Mouse (Mus musculus) kidney, embryonic 14.5 days (tissue): ENCODE measurements around the gene Mrps34. TPM values are rescaled to one million over a fixed set of nuclear protein-coding genes. Genes with fewer than 3 reads are reported as not detected.
"Not testable (repeated sequence)": the region's sequence is repeated elsewhere in the genome, so short reads cannot be mapped to it uniquely, and the experiment has no call there.

Experiments
- ATAC-seq: fragments of 200-750 bp; cut with Nextera tagmentation; 2 replicates; pipeline ENCODE4 v1.8.0; 2017; ENCODE audit warnings: moderate number of reproducible peaks, mild to moderate bottlenecking, moderate TSS enrichment, moderate library complexity; ENCODE audit not compliant: low FRiP score, low TSS enrichment
- H3K27ac ChIP-seq: fragments of 300-500 bp; sonication (generic); 2 replicates; pipeline ENCODE4 v1.5.1; 2014; ENCODE audit warnings: low read depth, mild to moderate bottlenecking, low read length, moderate library complexity, mixed read lengths
- H3K27me3 ChIP-seq: fragments of 300-500 bp; sonication (generic); 2 replicates; pipeline ENCODE4 v1.6.1; 2014; ENCODE audit warnings: mild to moderate bottlenecking, low read length; ENCODE audit not compliant: control insufficient read depth, insufficient read depth
- H3K36me3 ChIP-seq: fragments of 300-500 bp; sonication (generic); 2 replicates; pipeline ENCODE4 v1.6.1; 2014; ENCODE audit warnings: low read length, mixed read lengths; ENCODE audit not compliant: control insufficient read depth, insufficient read depth
- H3K4me1 ChIP-seq: fragments of 300-500 bp; sonication (generic); 2 replicates; pipeline ENCODE4 v1.6.1; 2014; ENCODE audit warnings: low read length, mixed read lengths; ENCODE audit not compliant: control insufficient read depth, insufficient read depth
- H3K4me2 ChIP-seq: fragments of 300-500 bp; sonication (generic); replicated peaks from 2 replicates; pipeline ENCODE4 v1.6.1; 2014; ENCODE audit warnings: low read depth, mild to moderate bottlenecking, low read length
- H3K4me3 ChIP-seq: fragments of 300-500 bp; sonication (generic); 2 replicates; pipeline ENCODE4 v1.5.1; 2014; ENCODE audit warnings: mild to moderate bottlenecking, low read length
- H3K9ac ChIP-seq: fragments of 300-500 bp; sonication (generic); 2 replicates; pipeline ENCODE4 v1.6.1; 2014; ENCODE audit warnings: low read depth, mild to moderate bottlenecking, low read length, moderate library complexity
- H3K9me3 ChIP-seq: fragments of 300-500 bp; sonication (generic); 2 replicates; pipeline ENCODE4 v1.6.1; 2016; ENCODE audit warnings: low read length; ENCODE audit not compliant: control insufficient read depth
- WGBS: fragments of 180-500 bp; shearing (Covaris S2); extraction: QIAGEN DNeasy Blood & Tissue Kit; methylation state at CpG from one replicate; pipeline ENCODE4 v1.1.7; 2014; 5-methylcytosine and 5-hydroxymethylcytosine counted together
- polyA plus RNA-seq: library from polyadenylated mRNA; unstranded; fragments of >200 nt; fragmentation: Nextera tagmentation; extraction: Ambion mirVana; gene quantifications from 2 replicates; pipeline ENCODE4 v1.2.1, GENCODE M21; 2014

Gene Mrps34
- polyA plus RNA-seq, 1 experiment from 2014 or later = 102 TPM

DNA sequence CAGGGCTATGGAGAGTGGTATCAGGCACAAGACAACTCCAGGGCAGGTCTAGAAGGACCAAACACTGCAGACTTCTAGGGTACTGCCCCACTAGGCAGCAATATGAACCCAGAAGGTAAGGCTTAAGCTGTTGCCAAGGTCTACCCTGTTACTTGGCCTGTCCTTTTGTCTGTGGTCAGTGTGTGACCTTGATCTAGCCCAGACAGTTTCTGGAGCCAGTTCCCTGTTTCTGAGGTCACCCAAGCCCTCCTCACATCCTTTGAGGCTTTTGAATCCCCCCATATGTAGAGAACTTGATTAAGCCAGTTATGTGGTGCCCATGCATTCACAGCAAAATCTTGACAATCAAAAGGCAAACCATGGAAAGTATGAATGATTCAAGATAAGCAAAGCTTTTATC, 40.8 kb downstream of the Mrps34 start:
- Histone ChIP-seq H3K27me3 (no peaks in the 10 kb centered on the region), H3K9ac (peak overlapping the region; percentile 83; the same call in 1 of the 2 replicates), H3K4me3 (peak overlapping the region; percentile 99), H3K27ac (no peak overlapping the region), H3K4me1 (peaks cover 17% of the 10 kb centered on the region), H3K36me3 (peaks cover 9% of the 10 kb centered on the region), H3K9me3 (no peaks in the 10 kb centered on the region), H3K4me2 (peak overlapping the region; percentile 76)
- no peak for ATAC-seq

DNA sequence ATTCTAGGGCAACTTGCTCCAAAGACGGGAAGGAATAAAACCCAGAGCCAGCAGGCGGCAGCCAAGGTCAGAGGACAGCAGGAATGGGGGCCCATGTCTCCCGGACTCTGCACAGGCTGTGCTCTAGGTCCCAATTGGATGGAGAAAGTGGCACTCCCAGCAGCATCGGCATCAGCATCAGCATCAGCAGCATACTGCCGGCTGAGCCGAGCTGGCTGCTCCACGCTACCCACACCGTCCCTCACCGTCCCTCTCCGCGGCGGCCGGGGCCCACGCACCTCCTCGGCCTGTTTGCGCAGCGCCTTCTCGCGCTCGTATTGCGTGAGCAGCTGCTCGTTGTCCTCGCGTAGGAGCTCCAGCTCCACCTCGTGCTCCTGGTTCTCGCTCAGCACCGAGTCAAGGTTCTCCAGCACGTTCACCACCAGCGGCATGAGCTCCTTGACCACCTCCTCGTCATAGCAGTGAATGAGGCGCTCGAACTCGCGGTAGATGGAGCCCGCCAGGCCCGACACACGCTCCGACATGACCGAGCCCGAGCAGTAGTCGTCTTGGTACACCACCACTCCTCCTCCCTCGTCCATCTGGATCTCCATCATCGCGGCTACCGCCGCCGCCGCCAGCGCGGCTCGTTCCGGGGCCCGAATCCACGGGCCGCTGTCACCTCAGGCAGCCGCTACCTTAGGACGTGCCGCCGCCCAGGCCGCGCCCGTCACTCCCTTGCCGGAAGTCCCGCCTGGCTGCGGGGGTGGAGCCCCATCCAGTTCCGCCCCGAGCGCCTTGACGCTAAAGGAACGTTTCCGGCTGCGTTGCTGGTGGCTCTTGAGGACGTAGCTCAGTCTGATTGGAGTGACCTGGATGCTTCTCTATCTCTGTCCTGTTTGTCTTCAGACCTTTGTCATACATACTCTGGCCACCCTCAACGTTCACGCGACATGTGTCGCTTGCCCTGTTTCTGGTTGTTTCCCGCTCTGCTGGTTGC, 41.6 kb downstream of the Mrps34 start, which contains the start of gene Mapk8ip3:
Gene Mapk8ip3 (minus strand): TSS at position 719 of the 979 bp plus-strand sequence.
- Histone ChIP-seq H3K4me2 (peak within 1 kb of the TSS; percentile 76), H3K9me3 (no peaks in the 10 kb centered on the region), H3K4me1 (peaks cover 17% of the 10 kb centered on the region), H3K27me3 (no peaks in the 10 kb centered on the region), H3K36me3 (peaks cover 9% of the 10 kb centered on the region), H3K9ac (peak within 1 kb of the TSS; percentile 83), H3K27ac (peak within 1 kb of the TSS; percentile 81; the same call in 1 of the 2 replicates), H3K4me3 (peak within 1 kb of the TSS; percentile 99)
- under 1% methylated on average over 69 of the region's 78 CpGs for WGBS
- peak; percentile 97 for ATAC-seq

DNA sequence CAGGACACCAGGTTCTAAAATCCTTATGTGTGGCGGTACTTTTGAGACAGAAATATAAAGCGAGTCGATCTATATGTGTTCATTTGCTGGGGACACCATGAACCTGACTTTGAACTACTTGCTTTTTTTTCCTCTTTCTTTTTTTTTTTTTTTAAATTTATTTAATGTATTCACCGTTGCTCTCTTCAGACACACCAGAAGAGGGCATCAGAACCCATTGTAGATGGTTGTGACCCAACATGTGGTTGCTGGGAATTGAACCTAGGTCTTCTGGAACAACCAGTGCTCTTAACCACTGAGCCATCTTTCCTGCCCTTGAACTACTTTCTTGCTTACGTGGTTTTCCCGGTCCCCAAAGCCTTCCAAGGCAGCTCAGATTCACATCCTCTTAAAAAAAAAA, 42.4 kb downstream of the Mrps34 start:
- Histone ChIP-seq H3K27ac (peak overlapping the region; percentile 81; the same call in 1 of the 2 replicates), H3K27me3 (no peaks in the 10 kb centered on the region), H3K9me3 (no peaks in the 10 kb centered on the region), H3K36me3 (peaks cover 9% of the 10 kb centered on the region), H3K4me1 (peaks cover 17% of the 10 kb centered on the region), H3K4me3 (peak overlapping the region; percentile 99), H3K4me2 (peak overlapping the region; percentile 76), H3K9ac (peak overlapping the region; percentile 83)
- no peak for ATAC-seq
- 51% methylated on average over 6 of the region's 6 CpGs for WGBS

DNA sequence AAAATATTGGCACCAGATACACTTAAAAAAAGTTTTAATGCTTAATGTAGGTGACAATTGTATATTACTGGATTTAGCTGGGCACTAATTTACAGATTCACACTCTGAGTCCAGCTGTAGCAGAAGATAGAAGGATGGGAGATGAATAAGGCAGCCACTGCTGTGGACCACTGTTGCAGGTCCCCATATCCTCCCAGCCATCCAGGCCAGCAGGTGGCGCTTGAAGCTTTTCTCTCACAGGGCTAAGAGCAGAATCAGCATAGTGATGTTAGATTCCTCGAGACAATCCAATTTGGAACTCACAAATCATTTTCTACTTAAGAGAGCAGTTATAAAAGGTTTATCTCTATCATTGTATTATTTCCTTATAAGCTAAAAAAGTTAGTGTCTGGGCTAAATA, 47.5 kb downstream of the Mrps34 start:
- H3K9ac ChIP-seq, H3K9me3 ChIP-seq, H3K4me2 ChIP-seq, H3K4me1 ChIP-seq, ATAC-seq, H3K27ac ChIP-seq, H3K27me3 ChIP-seq, H3K4me3 ChIP-seq: not testable (repeated sequence)
- WGBS = 22% methylated on average over 2 of the region's 2 CpGs
- H3K36me3 ChIP-seq = peaks cover 42% of the 10 kb centered on the region

DNA sequence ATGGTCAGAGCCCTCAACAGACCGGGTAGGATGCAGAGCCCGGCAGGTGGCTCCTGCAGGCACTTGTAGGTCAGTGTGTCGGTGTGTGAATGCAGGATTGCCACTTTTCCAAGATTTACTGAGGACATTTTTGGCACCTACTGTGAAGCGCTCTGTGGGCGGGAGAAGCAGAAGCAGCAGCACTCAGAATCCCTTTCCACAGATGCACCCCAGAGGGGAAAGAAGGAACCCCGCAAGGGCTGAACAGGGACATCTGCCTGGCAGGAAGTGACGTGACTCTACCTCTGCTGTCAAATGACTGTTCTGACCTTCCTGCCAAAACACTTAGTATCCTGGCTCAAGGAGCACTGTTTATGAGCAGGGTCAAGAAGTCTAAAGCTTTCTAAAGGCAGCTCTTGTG, 48.1 kb downstream of the Mrps34 start:
- Histone ChIP-seq H3K27ac (no peak overlapping the region), H3K27me3 (no peaks in the 10 kb centered on the region), H3K9ac (no peak overlapping the region), H3K4me3 (no peak overlapping the region), H3K4me2 (no peak overlapping the region), H3K9me3 (no peaks in the 10 kb centered on the region), H3K4me1 (no peaks in the 10 kb centered on the region), H3K36me3 (peaks cover 47% of the 10 kb centered on the region)
- 92% methylated on average over 7 of the region's 7 CpGs for WGBS
- no peak for ATAC-seq

DNA sequence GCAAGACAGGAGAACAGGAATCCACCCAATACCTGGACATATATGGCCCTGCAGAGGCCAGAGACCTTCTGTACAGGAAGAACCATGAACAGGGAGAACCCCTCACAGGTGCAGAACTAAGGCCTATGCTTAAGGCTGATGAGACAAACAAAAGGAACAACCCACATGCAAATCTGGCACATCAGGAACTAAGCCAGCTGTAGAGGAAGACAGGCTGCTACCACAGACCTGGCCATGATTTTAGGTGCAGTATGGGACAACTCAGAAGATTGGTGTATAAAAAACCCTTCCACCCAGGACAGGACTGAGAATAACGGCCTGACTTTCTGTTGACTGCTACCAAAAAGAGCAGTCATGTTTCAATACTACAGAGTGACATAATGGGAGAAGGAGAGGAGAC, 48.7 kb downstream of the Mrps34 start:
- H3K4me3 ChIP-seq, H3K9me3 ChIP-seq, H3K27ac ChIP-seq, H3K9ac ChIP-seq, ATAC-seq, H3K4me2 ChIP-seq, H3K4me1 ChIP-seq, H3K27me3 ChIP-seq: not testable (repeated sequence)
- H3K36me3 ChIP-seq = peaks cover 53% of the 10 kb centered on the region
- WGBS = 95% methylated on average over 1 of the region's 1 CpGs

Other genes starting within 250 kb of the Mrps34 start
- gene Slc9a3r2, start 244.8 kb upstream of the Mrps34 start, polyA plus RNA-seq = 86.1 and 95.5 TPM in 2 replicates
- 0.66 TPM in 1 of 2 replicates, not detected in the other for gene Npw, start 236.7 kb upstream of the Mrps34 start, polyA plus RNA-seq
- gene Zfp598, start 225.4 kb upstream of the Mrps34 start, polyA plus RNA-seq = 25.3 and 34.4 TPM in 2 replicates
- gene Syngr3, start 205.2 kb upstream of the Mrps34 start, polyA plus RNA-seq = 1.0 and 1.2 TPM in 2 replicates
- 48.1 and 54.4 TPM in 2 replicates for gene Gfer, start 199.0 kb upstream of the Mrps34 start, polyA plus RNA-seq
- 3.1 and 3.5 TPM in 2 replicates for gene Noxo1, start 198.9 kb upstream of the Mrps34 start, polyA plus RNA-seq
- gene Tbl3, start 187.5 kb upstream of the Mrps34 start, polyA plus RNA-seq = 64.8 and 105 TPM in 2 replicates
- gene Rnf151, start 177.1 kb upstream of the Mrps34 start, polyA plus RNA-seq = 0.62 TPM in 1 of 2 replicates, not detected in the other
- 1,741 and 1,827 TPM in 2 replicates for gene Rps2, start 177.0 kb upstream of the Mrps34 start, polyA plus RNA-seq
- gene Ndufb10, start 170.6 kb upstream of the Mrps34 start, polyA plus RNA-seq = 225 and 229 TPM in 2 replicates
- not detected in 2 replicates for gene Rpl3l, start 167.3 kb upstream of the Mrps34 start, polyA plus RNA-seq
- gene Msrb1, start 158.5 kb upstream of the Mrps34 start, polyA plus RNA-seq = 35.2 and 39.0 TPM in 2 replicates
- 32.7 and 35.9 TPM in 2 replicates for gene Hs3st6, start 142.1 kb upstream of the Mrps34 start, polyA plus RNA-seq
- 0.19 TPM in 1 of 2 replicates, not detected in the other for gene Meiob, start 90.8 kb upstream of the Mrps34 start, polyA plus RNA-seq
- gene Hagh, start 55.0 kb upstream of the Mrps34 start, polyA plus RNA-seq = 46.6 and 55.4 TPM in 2 replicates
- gene Fahd1, start 44.8 kb upstream of the Mrps34 start, polyA plus RNA-seq = 30.4 and 34.1 TPM in 2 replicates
- 0.49 and 1.0 TPM in 2 replicates for gene Igfals, start 29.1 kb upstream of the Mrps34 start, polyA plus RNA-seq
- gene Nubp2, start 8.8 kb upstream of the Mrps34 start, polyA plus RNA-seq = 57.1 and 61.8 TPM in 2 replicates
- gene Spsb3, start 8.5 kb upstream of the Mrps34 start, polyA plus RNA-seq = 32.1 and 36.8 TPM in 2 replicates
- 18.2 and 25.2 TPM in 2 replicates for gene Eme2, start within 50 bp of the Mrps34 start, polyA plus RNA-seq
- 84.6 and 99.5 TPM in 2 replicates for gene Nme3, start 1.4 kb downstream of the Mrps34 start, polyA plus RNA-seq
- gene Mapk8ip3, start 41.9 kb downstream of the Mrps34 start, polyA plus RNA-seq = 23.9 and 31.8 TPM in 2 replicates
- 131 and 155 TPM in 2 replicates for gene Jpt2, start 65.6 kb downstream of the Mrps34 start, polyA plus RNA-seq
- 8.5 and 11.6 TPM in 2 replicates for gene Cramp1l, start 120.7 kb downstream of the Mrps34 start, polyA plus RNA-seq
- gene Ift140, start 121.0 kb downstream of the Mrps34 start, polyA plus RNA-seq = 15.5 and 23.6 TPM in 2 replicates
- 15.9 and 18.4 TPM in 2 replicates for gene Tmem204, start 188.5 kb downstream of the Mrps34 start, polyA plus RNA-seq
- 34.9 and 44.8 TPM in 2 replicates for gene Telo2, start 220.9 kb downstream of the Mrps34 start, polyA plus RNA-seq
- gene Ptx4, start 225.6 kb downstream of the Mrps34 start, polyA plus RNA-seq = not detected in 2 replicates
- 10.3 and 21.4 TPM in 2 replicates for gene Clcn7, start 238.3 kb downstream of the Mrps34 start, polyA plus RNA-seq